Mouse (Mus musculus) liver, adult 2 months (tissue): ENCODE results near the gene Tnfrsf14.

Experiments
- CTCF ChIP-seq: fragments of 200-500 bp; IDR thresholded peaks from 2 replicates; pipeline ENCODE4 v1.5.1; 2011; ENCODE audit warnings: low read depth, low read length, control low read depth
- POLR2A ChIP-seq: fragments of 200-500 bp; IDR thresholded peaks from 2 replicates; pipeline ENCODE4 v1.6.1; 2011; ENCODE audit warnings: low read length, control low read depth; ENCODE audit not compliant: insufficient read depth; ENCODE audit errors: extremely low read depth

- TF ChIP-seq CTCF (no peak), POLR2A (no peak)
Measured at GRCm38 (mm10) chr4:154922931-154923330, 5.4 kb downstream of the Tnfrsf14 start.
